Mouse (Mus musculus) CH12.LX (cell line): Measurements from ENCODE around the gene Iqgap1. TPM values are rescaled to one million over a fixed set of nuclear protein-coding genes. Genes with fewer than 3 reads are reported as not detected.

Source experiments
- DNase-seq: peaks from one replicate; pipeline ENCODE4 v3.0.0-alpha.2; 2013; ENCODE audit errors: extremely low read depth
- H3K27ac ChIP-seq: 2 replicates; pipeline ENCODE4 v1.5.1; 2012; ENCODE audit warnings: low read depth, mild to moderate bottlenecking, control low read depth, moderate library complexity; ENCODE audit not compliant: insufficient read depth
- H3K27me3 ChIP-seq: replicated peaks from 2 replicates; pipeline ENCODE3; 2012; ENCODE audit warnings: inconsistent platforms
- H3K36me3 ChIP-seq, 2 experiments: replicated peaks in 1 of 2; 2 replicates each; pipeline versions ENCODE3 to v1.6.1; 2012; ENCODE audit warnings: inconsistent platforms in 1 of 2, low read length in 1 of 2, mild to moderate bottlenecking in 1 of 2, mixed read lengths in 1 of 2, moderate library complexity in 1 of 2; ENCODE audit not compliant: control insufficient read depth in 1 of 2, insufficient read depth in 1 of 2
- H3K4me1 ChIP-seq, 2 experiments: 2 replicates each; pipeline ENCODE4 v1.6.1; 2012; ENCODE audit warnings: inconsistent platforms in 1 of 2, moderate library complexity in 1 of 2; ENCODE audit not compliant: insufficient read depth in 2 of 2, control insufficient read depth in 1 of 2
- H3K4me2 ChIP-seq: 2 replicates; pipeline ENCODE4 v1.6.1; 2012; ENCODE audit warnings: low read depth, mild to moderate bottlenecking, control low read depth; ENCODE audit not compliant: poor library complexity, insufficient read depth, severe bottlenecking
- H3K4me3 ChIP-seq, 3 experiments: fragments of 150-350 bp in 1 of 3; sonication (generic) in 1 of 3; replicated peaks in 1 of 3; 2 replicates each; pipeline versions ENCODE3 to v1.5.1; 2011 to 2012; ENCODE audit warnings: low read depth in 2 of 3, low read length in 2 of 3, mild to moderate bottlenecking in 2 of 3, moderate library complexity in 2 of 3, control low read depth in 1 of 3, improper control_type of control experiment in 1 of 3, inconsistent platforms in 1 of 3, mixed read lengths in 1 of 3; ENCODE audit not compliant: poor library complexity in 1 of 3
- H3K79me2 ChIP-seq: replicated peaks from 2 replicates; pipeline ENCODE4 v1.6.1; 2012; ENCODE audit warnings: mild to moderate bottlenecking, moderate library complexity; ENCODE audit not compliant: control insufficient read depth, poor library complexity, insufficient read depth, severe bottlenecking; ENCODE audit errors: extremely low read depth
- H3K9ac ChIP-seq: 2 replicates; pipeline ENCODE4 v1.6.1; 2012; ENCODE audit warnings: low read depth, mild to moderate bottlenecking, control low read depth, moderate library complexity; ENCODE audit not compliant: insufficient read depth
- H3K9me3 ChIP-seq: replicated peaks from 2 replicates; pipeline ENCODE3; 2012; ENCODE audit warnings: low read length, inconsistent platforms, mixed read lengths
- CHD1 ChIP-seq: IDR thresholded peaks from 2 replicates; pipeline ENCODE4 v1.6.1; 2012; ENCODE audit warnings: low read depth, low read length, improper control_type of control experiment, inconsistent platforms
- CTCF ChIP-seq, 2 experiments: IDR thresholded peaks in 1 of 2; conservative IDR thresholded peaks in 1 of 2; 2 replicates each; pipeline ENCODE4 v1.5.1; 2011 to 2012; ENCODE audit warnings: low read depth in 2 of 2, low read length in 2 of 2, improper control_type of control experiment in 1 of 2, inconsistent platforms in 1 of 2, mild to moderate bottlenecking in 1 of 2, moderate library complexity in 1 of 2
- ELF1 ChIP-seq: IDR thresholded peaks from 2 replicates; pipeline ENCODE4 v1.6.1; 2014; ENCODE audit warnings: low read depth, mild to moderate bottlenecking, inconsistent platforms, low read length, improper control_type of control experiment
- IRF4 ChIP-seq: IDR thresholded peaks from 2 replicates; pipeline ENCODE4 v1.6.1; 2014; ENCODE audit warnings: low read depth, mild to moderate bottlenecking, inconsistent platforms, low read length, improper control_type of control experiment
- JUN ChIP-seq: IDR thresholded peaks from 2 replicates; pipeline ENCODE4 v1.6.1; 2011; ENCODE audit warnings: low read depth, mild to moderate bottlenecking, low read length, improper control_type of control experiment, moderate library complexity; ENCODE audit not compliant: insufficient read depth
- MAFK ChIP-seq: IDR thresholded peaks from 2 replicates; pipeline ENCODE4 v1.6.1; 2011; ENCODE audit warnings: low read length, improper control_type of control experiment; ENCODE audit not compliant: insufficient replicate concordance
- MXI1 ChIP-seq: IDR thresholded peaks from 2 replicates; pipeline ENCODE4 v1.6.1; 2011; ENCODE audit warnings: mild to moderate bottlenecking, low read depth, low read length, improper control_type of control experiment
- NELFE ChIP-seq: IDR thresholded peaks from 2 replicates; pipeline ENCODE4 v1.6.1; 2011; ENCODE audit warnings: low read depth, low read length, improper control_type of control experiment
- POLR2A ChIP-seq: IDR thresholded peaks from 2 replicates; pipeline ENCODE4 v1.6.1; 2011; ENCODE audit warnings: low read depth, mild to moderate bottlenecking, improper control_type of control experiment, low read length
- SIN3A ChIP-seq: IDR thresholded peaks from 2 replicates; pipeline ENCODE4 v1.6.1; 2012; ENCODE audit warnings: low read length, improper control_type of control experiment, inconsistent platforms
- SMC3 ChIP-seq: IDR thresholded peaks from 2 replicates; pipeline ENCODE4 v1.6.1; 2011; ENCODE audit warnings: low read depth, low read length, improper control_type of control experiment
- TBP ChIP-seq: conservative IDR thresholded peaks from 2 replicates; pipeline ENCODE4 v1.6.1; 2011; ENCODE audit warnings: low read depth, low read length, improper control_type of control experiment
- TCF12 ChIP-seq: IDR thresholded peaks from 2 replicates; pipeline ENCODE4 v1.6.1; 2014; ENCODE audit warnings: low read depth, mild to moderate bottlenecking, inconsistent platforms, low read length, improper control_type of control experiment
- USF1 ChIP-seq: IDR thresholded peaks from 2 replicates; pipeline ENCODE4 v1.6.1; 2014; ENCODE audit warnings: low read depth, mild to moderate bottlenecking, inconsistent platforms, low read length, improper control_type of control experiment
- USF2 ChIP-seq: conservative IDR thresholded peaks from 2 replicates; pipeline ENCODE4 v1.6.1; 2011; ENCODE audit warnings: low read depth, low read length, improper control_type of control experiment
- dilution Hi-C: fragments of 300-500 bp; cut with MboI; formaldehyde crosslinking; loops from 2 replicates; pipeline ENCODE4 v1.14.3; 2020; ENCODE audit warnings: low sequenced_read_pairs; ENCODE audit not compliant: extremely low pct_unique_long_range_greater_than_20kb, extremely low pct_ligation_motif_present
- in situ Hi-C: fragments of 300-500 bp; cut with MboI; formaldehyde crosslinking; loops from 3 replicates; pipeline ENCODE4 v1.14.3; 2019; ENCODE audit warnings: low sequenced_read_pairs, low pct_ligation_motif_present, low pct_unique_long_range_greater_than_20kb, mixed read lengths
- polyA plus RNA-seq: library from polyadenylated mRNA; unstranded; fragments of >175 nt; gene quantifications from 2 replicates; pipeline ENCODE4 v1.2.1, GENCODE M21; 2012; ENCODE audit warnings: low read depth; ENCODE audit not compliant: insufficient read length
- total RNA-seq, 2 experiments: library from RNA; depleted of rRNA; stranded (reverse); fragments of 300-350 nt in 1 of 2; fragments of >200 nt in 1 of 2; gene quantifications; 2 replicates each; pipeline ENCODE4 v1.2.3; 2012 to 2014

Gene Iqgap1
- total and polyA plus RNA-seq, 3 experiments = 49.6 to 126 (median 77.0) TPM

- dilution Hi-C loops = no loop called here
- H3K79me2 ChIP-seq = no peaks in the 10 kb centered on the region
- no peaks in the 10 kb centered on the region for H3K27me3 ChIP-seq
- peak overlapping the region; percentile 62 for H3K9ac ChIP-seq
- peak; percentile 40; the same call in 1 of the 2 replicates for TF ChIP-seq TCF12
- TF ChIP-seq CHD1 = 0 out of 2 replicates have a peak, but pooled peaks have one; percentile 84
- no peak for TF ChIP-seq USF1
- TF ChIP-seq IRF4 = no peak
- TF ChIP-seq MXI1 = peak; percentile 62; the same call in 1 of the 2 replicates
- no peak for TF ChIP-seq TBP
- TF ChIP-seq, all 38 proteins: peak for 3
- peak overlapping the region; percentile 50 to 72 (median 65) for H3K4me3 ChIP-seq
- peak overlapping the region; percentile 72 for H3K4me2 ChIP-seq
- H3K9me3 ChIP-seq = no peaks in the 10 kb centered on the region
- in situ Hi-C loops = loop anchor here (5.0 to 25.0 kb wide), 2 partner anchors 109 to 459 kb away; partner anchors contain the start of gene Fes
- peaks cover 4 to 24% of the 10 kb centered on the region in 2 experiments; a peak in 2 of 4 replicates for H3K4me1 ChIP-seq
- peak overlapping the region; percentile 63 for H3K27ac ChIP-seq
- no peak for DNase-seq
- H3K36me3 ChIP-seq = peaks cover 3 to 12% of the 10 kb centered on the region in 2 experiments
Measured at GRCm38 (mm10) chr7:80846280-80846678, 20.5 kb upstream of the Iqgap1 start.

DNA sequence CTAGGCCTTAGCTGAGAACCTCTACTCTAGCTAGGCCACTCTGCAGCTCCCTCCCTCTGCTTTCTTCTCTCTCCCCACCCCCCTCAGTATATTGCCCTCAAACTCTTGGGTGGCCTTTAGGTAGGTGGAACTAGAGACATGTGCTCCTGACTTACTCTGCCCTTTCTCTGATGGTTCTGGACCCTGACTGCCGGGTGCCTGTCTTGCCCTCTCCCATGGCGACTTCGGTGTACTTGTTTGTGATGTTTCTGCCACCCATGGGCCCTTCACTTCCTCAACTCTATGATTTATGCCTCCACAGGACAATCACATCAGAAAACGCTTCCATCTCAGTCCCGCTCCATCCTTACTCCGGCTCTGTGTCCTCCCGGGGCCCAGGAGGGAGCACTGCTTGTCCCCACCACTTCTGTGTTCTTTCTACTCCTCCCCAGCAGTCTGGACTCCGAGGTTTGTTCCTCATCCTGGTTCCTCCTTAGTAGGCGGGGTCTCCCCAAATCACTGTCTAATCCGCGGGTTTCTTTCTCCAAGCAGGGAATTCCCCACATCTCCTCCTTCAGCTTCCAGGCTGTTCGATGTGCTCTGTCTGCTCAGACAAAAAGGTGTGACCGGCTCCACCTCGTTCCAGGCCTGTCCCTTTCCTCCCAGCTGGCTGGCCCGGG lies 20.0 kb upstream of the Iqgap1 start:
- H3K4me2 ChIP-seq = peak overlapping the region; percentile 72
- peak overlapping the region; percentile 50 to 72 (median 65) for H3K4me3 ChIP-seq
- no peaks in the 10 kb centered on the region for H3K79me2 ChIP-seq
- no peaks in the 10 kb centered on the region for H3K27me3 ChIP-seq
- no peaks in the 10 kb centered on the region for H3K9me3 ChIP-seq
- dilution Hi-C loops = no loop called here
- H3K36me3 ChIP-seq = peaks cover 3 to 12% of the 10 kb centered on the region in 2 experiments
- H3K9ac ChIP-seq = peak overlapping the region; percentile 66
- peak; percentile 90 for DNase-seq
- peak overlapping the region; percentile 63 for H3K27ac ChIP-seq
- TF ChIP-seq MAFK (no peak), IRF4 (no peak), SIN3A (peak; percentile 12; the same call in 1 of the 2 replicates), POLR2A (peak; percentile 74), CTCF (conservative IDR thresholded peaks at IDR 0.05 in 1 of 2, IDR thresholded peaks at IDR 0.05 in 1 of 2; ENCODE audit: low read depth in 2 of 2, low read length in 2 of 2) (no peak), JUN (no peak), USF2 (no peak), ELF1 (peak; percentile 51; the same call in 1 of the 2 replicates), NELFE (peak; percentile 36), SMC3 (no peak)
- TF ChIP-seq, all 38 proteins: peak for 4
- peaks cover 8 to 30% of the 10 kb centered on the region in 2 experiments; a peak in 3 of 4 replicates for H3K4me1 ChIP-seq
- in situ Hi-C loops = loop anchor here (5.0 to 25.0 kb wide), 2 partner anchors 108 to 458 kb away; partner anchors contain the start of gene Fes
